Mouse (Mus musculus) lung, postnatal 25 days (tissue): ENCODE results near the gene Pcsk4.
"Not testable (repeated sequence)": the region's sequence is repeated elsewhere in the genome, so short reads cannot be mapped to it uniquely, and the experiment has no call there.

Source experiments
- DNase-seq: peaks from one replicate; pipeline ENCODE4 v3.0.0; 2022; ENCODE audit warnings: low spot score

Gene Pcsk4

GRCm38 (mm10) chr10:80348244-80348781 is 19.0 kb upstream of the Pcsk4 start, which contains the start of gene Adamtsl5:
TSS of gene Adamtsl5 (minus strand) at chr10:80348412.
- DNase-seq, result peak; percentile 62

- no peak for DNase-seq
Observed at GRCm38 (mm10) chr10:80347514-80347967, 18.2 kb upstream of the Pcsk4 start.

GRCm38 (mm10) chr10:80345929-80346328 is 16.6 kb upstream of the Pcsk4 start:
- not testable (repeated sequence) for DNase-seq

GRCm38 (mm10) chr10:80345122-80345521 is 15.8 kb upstream of the Pcsk4 start:
- peak; percentile 63 for DNase-seq

- peak; percentile 74 for DNase-seq
Observed at GRCm38 (mm10) chr10:80344131-80344661, 14.9 kb upstream of the Pcsk4 start.

- DNase-seq, result no peak
Observed at GRCm38 (mm10) chr10:80343425-80343895, 14.2 kb upstream of the Pcsk4 start.

GRCm38 (mm10) chr10:80342749-80343424 is 13.6 kb upstream of the Pcsk4 start:
- DNase-seq, result peak; percentile 61

GRCm38 (mm10) chr10:80342305-80342748 is 13.0 kb upstream of the Pcsk4 start:
- DNase-seq, result no peak

- no peak for DNase-seq
Observed at GRCm38 (mm10) chr10:80341491-80342304, 12.4 kb upstream of the Pcsk4 start.

- DNase-seq, result no peak
Observed at GRCm38 (mm10) chr10:80341026-80341425, 11.7 kb upstream of the Pcsk4 start.

- peak; percentile 85 for DNase-seq
Observed at GRCm38 (mm10) chr10:80339941-80340750, 10.8 kb upstream of the Pcsk4 start.

- no peak for DNase-seq
Observed at GRCm38 (mm10) chr10:80336263-80336662, 7.0 kb upstream of the Pcsk4 start.

GRCm38 (mm10) chr10:80332525-80332989 is 3.3 kb upstream of the Pcsk4 start:
- DNase-seq, result no peak

GRCm38 (mm10) chr10:80331636-80332524 is 2.6 kb upstream of the Pcsk4 start:
- no peak for DNase-seq

GRCm38 (mm10) chr10:80330888-80331287 is 1.6 kb upstream of the Pcsk4 start:
- DNase-seq, result no peak

- DNase-seq, result no peak
Observed at GRCm38 (mm10) chr10:80330084-80330483, 786 bp upstream of the Pcsk4 start.

- DNase-seq, result no peak
Observed at GRCm38 (mm10) chr10:80325045-80325444, 4.3 kb downstream of the Pcsk4 start.

- DNase-seq, result no peak
Observed at GRCm38 (mm10) chr10:80324120-80325037, 4.9 kb downstream of the Pcsk4 start.
